Mouse (Mus musculus) C2C12 (cell line): ENCODE measurements around the gene Ebi3.

Source experiments
- CEBPB ChIP-seq: IDR thresholded peaks from one replicate; pipeline ENCODE4 v1.6.1; 2011; ENCODE audit warnings: low read depth, mild to moderate bottlenecking, control low read depth, moderate library complexity
- CTCF ChIP-seq: IDR thresholded peaks from one replicate; pipeline ENCODE4 v1.5.1; 2011; ENCODE audit not compliant: control insufficient read depth, insufficient read depth, insufficient read length
- MAX ChIP-seq: IDR thresholded peaks from one replicate; pipeline ENCODE4 v1.6.1; 2011; ENCODE audit warnings: mild to moderate bottlenecking, control low read depth
- MYOG ChIP-seq: IDR thresholded peaks from one replicate; pipeline ENCODE4 v1.6.1; 2011; ENCODE audit not compliant: control insufficient read depth, insufficient read length; ENCODE audit errors: extremely low read depth
- USF1 ChIP-seq: IDR thresholded peaks from one replicate; pipeline ENCODE4 v1.6.1; 2011; ENCODE audit warnings: low read depth, mild to moderate bottlenecking, control low read depth, moderate library complexity

DNA sequence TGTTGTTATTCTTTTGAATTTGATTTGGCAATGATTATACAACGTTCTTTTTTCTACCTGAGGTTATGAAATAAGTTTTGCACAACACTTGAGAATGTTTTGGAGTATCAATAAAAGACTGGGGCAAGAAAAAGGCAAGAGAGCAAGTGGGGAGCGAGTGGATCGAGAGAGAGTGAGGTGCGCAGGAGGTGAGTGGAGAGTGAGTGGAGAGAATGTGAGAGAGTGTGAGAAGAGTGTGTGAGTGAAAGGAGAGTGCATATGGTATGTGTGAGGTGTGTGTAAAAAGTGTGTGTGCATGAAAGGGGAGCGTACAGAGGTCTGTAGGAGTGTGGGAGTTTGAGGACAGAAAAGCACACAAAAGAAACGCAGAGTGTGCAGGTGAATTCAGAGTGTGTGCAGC is 48.3 kb upstream of the Ebi3 start:
- no peak for TF ChIP-seq CTCF
- TF ChIP-seq MAX, result no peak
- TF ChIP-seq USF1, result no peak
- TF ChIP-seq MYOG, result no peak
- no peak for TF ChIP-seq CEBPB
